Mouse (Mus musculus) E14TG2a.4 (cell line): ENCODE results near the gene Fam8a1.

Experiments
- CTCF ChIP-seq: conservative IDR thresholded peaks from 2 replicates; pipeline ENCODE4 v1.5.1; 2014; ENCODE audit warnings: low read length
- NANOG ChIP-seq: IDR thresholded peaks from 2 replicates; pipeline ENCODE4 v1.6.1; 2014; ENCODE audit warnings: borderline replicate concordance, low read length, mixed read lengths

DNA sequence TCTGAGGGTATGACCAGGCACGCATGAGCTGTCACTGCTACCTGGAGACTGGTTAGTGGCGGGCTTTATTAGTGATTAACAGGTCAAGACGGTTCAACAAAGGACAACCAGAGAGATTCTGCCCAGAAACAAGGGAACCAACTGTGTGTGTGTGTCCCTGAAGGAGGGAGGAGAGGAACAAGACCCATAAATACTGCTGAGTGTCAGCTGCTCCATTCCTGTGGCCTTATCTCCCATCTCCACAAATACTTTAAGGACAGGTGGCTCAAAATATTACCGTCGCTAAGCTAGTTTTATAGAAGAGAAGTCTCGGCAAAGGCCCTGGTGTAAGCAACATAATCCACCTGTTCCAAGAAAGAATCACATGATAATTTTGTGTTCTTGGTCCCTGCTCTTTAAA lies 39.9 kb upstream of the Fam8a1 start:
- no peak for TF ChIP-seq CTCF
- no peak for TF ChIP-seq NANOG
